In the genomic region with DNA sequence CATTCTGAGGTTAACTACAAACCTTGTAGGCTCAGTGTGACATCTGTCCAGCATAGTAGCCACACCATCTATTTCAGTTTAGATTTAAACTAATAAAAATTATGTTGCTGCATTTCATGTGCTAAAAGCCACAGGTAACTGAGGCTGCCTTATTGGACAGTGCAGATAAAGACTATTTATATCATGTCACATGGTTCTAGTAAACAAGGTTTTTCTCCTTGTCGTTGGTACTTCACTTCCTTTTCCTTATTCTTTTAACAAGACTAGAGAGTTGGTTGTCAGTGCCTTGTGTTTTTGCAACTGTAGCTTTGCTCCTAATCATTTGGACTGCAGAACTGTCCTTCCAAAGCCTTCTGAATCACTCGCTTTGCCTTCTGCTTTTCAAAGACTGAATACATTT, we compare ENCODE assay signal across 30 mouse cellular contexts. TPM values are rescaled to one million over a fixed set of nuclear protein-coding genes. Genes with fewer than 3 reads are reported as not detected.
"Had no signal": no experiment of that assay in that cellular context is flagged by ENCODE, and none has a peak within 500 bp of the region (broad histone marks: within the 10 kb centered on the region; RNA-seq: fewer than 3 reads in every experiment).

No protein-coding gene starts in this region.

- H3K36me3 ChIP-seq: liver, embryonic 15.5 days; lung, embryonic 15.5 days; midbrain, embryonic 10.5 days; midbrain, embryonic 12.5 days; neural tube, embryonic 12.5 days had no signal

- H3K4me1 ChIP-seq: liver, embryonic 15.5 days; lung, embryonic 15.5 days; midbrain, embryonic 10.5 days; midbrain, embryonic 12.5 days; neural tube, embryonic 12.5 days had no signal

- H3K4me2 ChIP-seq: liver, embryonic 15.5 days; lung, embryonic 15.5 days; midbrain, embryonic 12.5 days; neural tube, embryonic 12.5 days had no signal

- ATAC-seq: liver, postnatal 0 days; lung, postnatal 0 days had no signal

- H3K27ac ChIP-seq: liver, embryonic 15.5 days; lung, embryonic 15.5 days; macrophage; midbrain, embryonic 10.5 days; midbrain, embryonic 12.5 days; neural tube, embryonic 12.5 days had no signal

- H3K4me3 ChIP-seq: liver, embryonic 15.5 days; lung, embryonic 15.5 days; midbrain, embryonic 10.5 days; midbrain, embryonic 12.5 days; neural tube, embryonic 12.5 days had no signal

- H3K9ac ChIP-seq: liver, embryonic 15.5 days; liver, postnatal 0 days; lung, embryonic 15.5 days; midbrain, embryonic 12.5 days; neural tube, embryonic 12.5 days had no signal

- H3K27me3 ChIP-seq: liver, embryonic 15.5 days; lung, embryonic 15.5 days; midbrain, embryonic 12.5 days; neural tube, embryonic 12.5 days had no signal

- H3K9me3 ChIP-seq: liver, embryonic 15.5 days; lung, embryonic 15.5 days; midbrain, embryonic 10.5 days; midbrain, embryonic 12.5 days; neural tube, embryonic 12.5 days had no signal

- DNase-seq: liver, postnatal 0 days; lung, adult 2 months; lung, postnatal 14 days; lung, postnatal 36 days; midbrain, embryonic 14.5 days; retina, postnatal 1 day; right cerebral cortex, adult 18-20 months; right cerebral cortex, postnatal 25 days; right cerebral cortex, postnatal 4 days; spleen, adult 18-20 months; thymus, adult 18-20 months; thymus, postnatal 14 days; thymus, postnatal 36 days had no signal

RNA-seq across cellular contexts. Expression of a gene that starts 22.0 kb away (rescaled TPM):
- total RNA-seq: megakaryocyte progenitor cell, adult 5-6 weeks; megakaryocyte-erythroid progenitor cell, adult 5-6 weeks; midbrain, postnatal 0 days; monocyte, adult 5-6 weeks; neutrophil, adult 5-6 weeks had no signal
- polyA plus RNA-seq: liver, embryonic 15.5 days; liver, postnatal 0 days; lung, adult 2 months; lung, embryonic 15.5 days; lung, postnatal 0 days; macrophage; midbrain, embryonic 10.5 days; midbrain, embryonic 12.5 days; midbrain, embryonic 14.5 days; midbrain, postnatal 0 days; neural tube, embryonic 12.5 days; neural tube, embryonic 14.5 days; small intestine, adult 2 months; stomach, embryonic 14.5 days; stomach, embryonic 16.5 days; thymus, postnatal 0 days had no signal
